Mouse (Mus musculus) E14TG2a.4 (cell line): ENCODE data around the gene Fndc5.

Experiments used
- CTCF ChIP-seq: conservative IDR thresholded peaks from 2 replicates; pipeline ENCODE4 v1.5.1; 2014; ENCODE audit warnings: low read length
- NANOG ChIP-seq: IDR thresholded peaks from 2 replicates; pipeline ENCODE4 v1.6.1; 2014; ENCODE audit warnings: borderline replicate concordance, low read length, mixed read lengths
- POU5F1 ChIP-seq: IDR thresholded peaks from 2 replicates; pipeline ENCODE4 v1.6.1; 2014; ENCODE audit warnings: low read length, borderline replicate concordance

- TF ChIP-seq CTCF (peak; percentile 12; the same call in 1 of the 2 replicates), NANOG (no peak), POU5F1 (no peak)
These were observed 35.7 kb downstream of the Fndc5 start for GRCm38 (mm10) chr4:129172529-129172928.
